In genomic region chr5:143622623-143623150, GRCm38 (mm10) we compare ENCODE assay signal across 8 mouse cellular contexts. TPM values are rescaled to one million over a fixed set of nuclear protein-coding genes. Genes with fewer than 3 reads are reported as not detected.
DNase-seq lines count a peak whose midpoint lies in the region; ATAC-seq and TF ChIP-seq lines count a peak whose summit lies in the region.

No protein-coding gene starts in this region.

- peaks cover 38% of the 10 kb centered on the region for H3K79me3 ChIP-seq in C2C12 (ENCODE audit: low read depth)

- peak; percentile 25 to 45 for DNase-seq in frontal cortex, postnatal 10 days (ENCODE audit: low spot score in 2 of 2)
- DNase-seq in frontal cortex, postnatal 25 days (ENCODE audit: low spot score in 2 of 2) = no peak
- DNase-seq in limb, embryonic 10.5 days (ENCODE audit: low spot score) = no peak
- DNase-seq in ovary, postnatal 10 days (ENCODE audit: low spot score) = no peak
- no peak for DNase-seq in urinary bladder, postnatal 4 days (ENCODE audit: low spot score in 2 of 2)

- H3K9me3 ChIP-seq in limb, embryonic 10.5 days (replicated peaks) = no peaks in the 10 kb centered on the region
- H3K9me3 ChIP-seq in neural tube, embryonic 14.5 days (ENCODE audit: control insufficient read depth, low read length) = no peaks in the 10 kb centered on the region

- H3ac ChIP-seq in C2C12 (ENCODE audit: control insufficient read depth, insufficient read length, low read depth) = peak overlapping the region; percentile 72

- ATAC-seq in erythroblast, adult 5-6 weeks (replicated peaks; ENCODE audit: low FRiP score, poor library complexity, severe bottlenecking) = peak; percentile 29
- ATAC-seq in neural tube, embryonic 14.5 days (ENCODE audit: low read depth) = peak; percentile 74

- H3K4me3 ChIP-seq in C2C12 (ENCODE audit: insufficient read depth, poor library complexity, severe bottlenecking) = peak overlapping the region; percentile 72
- H3K4me3 ChIP-seq in limb, embryonic 10.5 days = peak overlapping the region; percentile 76
- H3K4me3 ChIP-seq in neural tube, embryonic 14.5 days (ENCODE audit: low read depth, low read length) = peak overlapping the region; percentile 83

- TF ChIP-seq CTCF in C2C12 (IDR thresholded peaks at IDR 0.05; ENCODE audit: control insufficient read depth, insufficient read depth, insufficient read length) = no peak

- peaks cover 75% of the 10 kb centered on the region for H3K4me1 ChIP-seq in limb, embryonic 10.5 days
- H3K4me1 ChIP-seq in neural tube, embryonic 14.5 days (ENCODE audit: control insufficient read depth, insufficient read depth, low read length) = peaks cover 15% of the 10 kb centered on the region

- peak overlapping the region; percentile 85 for H3K4me2 ChIP-seq in neural tube, embryonic 14.5 days (ENCODE audit: low read depth, low read length)

- H3K27ac ChIP-seq in limb, embryonic 10.5 days = peak overlapping the region; percentile 95
- H3K27ac ChIP-seq in neural tube, embryonic 14.5 days (ENCODE audit: low read depth, low read length) = peak overlapping the region; percentile 63

- WGBS in limb, embryonic 10.5 days = under 1% methylated on average over 48 of the region's 48 CpGs
- WGBS in neural tube, embryonic 14.5 days = 2% methylated on average over 48 of the region's 48 CpGs

- H3K9ac ChIP-seq in neural tube, embryonic 14.5 days (replicated peaks; ENCODE audit: low read depth, low read length) = peak overlapping the region; percentile 75

- peaks cover 55% of the 10 kb centered on the region for H3K79me2 ChIP-seq in C2C12 (ENCODE audit: control insufficient read depth, insufficient read depth)

- H3K36me3 ChIP-seq in C2C12 (ENCODE audit: control insufficient read depth, insufficient read depth) = no peaks in the 10 kb centered on the region
- H3K36me3 ChIP-seq in limb, embryonic 10.5 days = 0 out of 2 replicates have a peak, but pooled peaks cover 3% of the 10 kb centered on the region
- H3K36me3 ChIP-seq in neural tube, embryonic 14.5 days (ENCODE audit: control insufficient read depth, insufficient read depth, low read length) = no peaks in the 10 kb centered on the region

- H3K27me3 ChIP-seq in C2C12 (ENCODE audit: control insufficient read depth, insufficient read depth, insufficient read length) = no peaks in the 10 kb centered on the region
- no peaks in the 10 kb centered on the region for H3K27me3 ChIP-seq in limb, embryonic 10.5 days (ENCODE audit: low read depth, poor library complexity, severe bottlenecking)
- no peaks in the 10 kb centered on the region for H3K27me3 ChIP-seq in neural tube, embryonic 14.5 days (ENCODE audit: control insufficient read depth, insufficient read depth, low read length)

TF ChIP-seq in C2C12, 6 proteins besides CTCF, POLR2A, EP300 and RAD21:
- TF ChIP-seq FOSL1 (IDR thresholded peaks at IDR 0.05; ENCODE audit: insufficient read depth, low read length, poor library complexity, severe bottlenecking) = no peak
- no peak for TF ChIP-seq USF1 (IDR thresholded peaks at IDR 0.05; ENCODE audit: low read depth)
- no peak for TF ChIP-seq MYOD1 (IDR thresholded peaks at IDR 0.05; ENCODE audit: control insufficient read depth, insufficient read length, low read depth)
- TF ChIP-seq MAX (IDR thresholded peaks at IDR 0.05) = no peak
- no peak for TF ChIP-seq CEBPB (IDR thresholded peaks at IDR 0.05; ENCODE audit: low read depth)
- no peak for TF ChIP-seq MYOG (IDR thresholded peaks at IDR 0.05; ENCODE audit: control insufficient read depth, extremely low read depth, insufficient read length)

RNA-seq across cellular contexts. Expression of gene Cyth3, which starts 0.4 kb away (rescaled TPM):
- 23.9 TPM for polyA plus RNA-seq in C2C12 (2012; fragmentation: generic; extraction: Trizol)
- total RNA-seq in erythroblast, adult 5-6 weeks (2015; ENCODE audit: low replicate concordance) = 105 and 106 TPM in 2 replicates
- 145 and 205 TPM in 2 replicates for total RNA-seq in erythroblast, adult 5-6 weeks (2017; ENCODE audit: low replicate concordance)
- 47.5 and 59.2 TPM in 2 replicates for polyA plus RNA-seq in limb, embryonic 10.5 days (2016; fragmentation: Nextera tagmentation; extraction: Ambion mirVana)
- 35.3 and 42.6 TPM in 2 replicates for polyA plus RNA-seq in neural tube, embryonic 14.5 days (2014; fragmentation: Nextera tagmentation; extraction: Ambion mirVana)

Comparison
In these comparisons a context has a peak if more than half of its experiments do, and no peak if none do; other contexts are left out.
1. DNase-seq: peak in frontal cortex, postnatal 10 days (2 of 2); none in frontal cortex, postnatal 25 days (0 of 2), limb, embryonic 10.5 days (single experiment), ovary, postnatal 10 days (single experiment) and urinary bladder, postnatal 4 days (0 of 2).
2. Peak in every context shown above with its lines, with median percentiles within 50 percentile points of each other: H3K4me3 ChIP-seq.